Mouse (Mus musculus): ENCODE data around the gene Arg1.

- no peak for TF ChIP-seq POLR2A (IDR thresholded peaks at IDR 0.05; ENCODE audit: control insufficient read depth in 1 of 2, insufficient read depth in 1 of 2, low read depth in 1 of 2, low read length in 2 of 2, poor library complexity in 1 of 2)
- TF ChIP-seq CTCF (IDR thresholded peaks at IDR 0.05 in 2 of 3, conservative IDR thresholded peaks at IDR 0.05 in 1 of 3; ENCODE audit: control insufficient read depth in 1 of 3, insufficient read depth in 1 of 3, low read depth in 2 of 3, low read length in 3 of 3, poor library complexity in 1 of 3, severe bottlenecking in 1 of 3): no peak
- TF ChIP-seq ZC3H11A (IDR thresholded peaks at IDR 0.05; ENCODE audit: low read depth, low read length): no peak
- TF ChIP-seq RCOR1 (IDR thresholded peaks at IDR 0.05; ENCODE audit: low read depth, low read length): no peak
- TF ChIP-seq KAT2A (conservative IDR thresholded peaks at IDR 0.05; ENCODE audit: low read depth, low read length): no peak
- TF ChIP-seq ZKSCAN1 (IDR thresholded peaks at IDR 0.05; ENCODE audit: low read depth, low read length): no peak
- no peak for TF ChIP-seq RAD21 (IDR thresholded peaks at IDR 0.05; ENCODE audit: low read depth, low read length)
- no peak for TF ChIP-seq TBP (IDR thresholded peaks at IDR 0.05; ENCODE audit: low read depth, low read length)
- TF ChIP-seq SMC3 (IDR thresholded peaks at IDR 0.05; ENCODE audit: low read depth, low read length): no peak
- TF ChIP-seq GATA1 (IDR thresholded peaks at IDR 0.05; ENCODE audit: low read depth, low read length): no peak
- TF ChIP-seq ELF1 (IDR thresholded peaks at IDR 0.05; ENCODE audit: low read depth, low read length): no peak
- no peak for TF ChIP-seq GABPA (IDR thresholded peaks at IDR 0.05; ENCODE audit: low read depth, low read length)
- TF ChIP-seq EP300 (IDR thresholded peaks at IDR 0.05; ENCODE audit: low read depth in 1 of 2, low read length in 2 of 2): no peak
Measured at GRCm38 (mm10) chr10:24973385-24973784, 46.1 kb upstream of the Arg1 start.

All from MEL (cell line).